Mouse (Mus musculus): Measurements from ENCODE around the gene Rnf26. TPM values are rescaled to one million over a fixed set of nuclear protein-coding genes. Genes with fewer than 3 reads are reported as not detected.

Gene Rnf26
- polyA plus RNA-seq, 1 experiment from 2014 or later, result 18.8 TPM

GRCm38 (mm10) chr9:44066785-44067225, 46.5 kb downstream of the Rnf26 start, which contains the start of gene Usp2:
Gene Usp2, plus strand, starts transcription at chr9:44067021.
- no peaks in the 10 kb centered on the region for H3K27me3 ChIP-seq (replicated peaks; ENCODE audit: control insufficient read depth, insufficient read depth, low read length)
- H3K9me3 ChIP-seq (ENCODE audit: control insufficient read depth), result no peaks in the 10 kb centered on the region
- ATAC-seq, result peak; percentile 95
- no peak within 1 kb of the TSS for H3K9ac ChIP-seq (ENCODE audit: low read depth, low read length)
- H3K36me3 ChIP-seq (ENCODE audit: control insufficient read depth, insufficient read depth), result no peaks in the 10 kb centered on the region
- peak within 1 kb of the TSS; percentile 41 for H3K4me3 ChIP-seq (ENCODE audit: low read depth, low read length)
- peak within 1 kb of the TSS; percentile 85 for H3K4me2 ChIP-seq (replicated peaks; ENCODE audit: low read depth)
- H3K4me1 ChIP-seq (replicated peaks; ENCODE audit: control insufficient read depth, insufficient read depth, low read length), result no peaks in the 10 kb centered on the region
- peak; percentile 96 for TF ChIP-seq CTCF (IDR thresholded peaks at IDR 0.05; ENCODE audit: low read depth)
- WGBS, result under 1% methylated on average over 38 of the region's 38 CpGs
- H3K27ac ChIP-seq (ENCODE audit: low read depth, low read length), result no peak within 1 kb of the TSS

DNA sequence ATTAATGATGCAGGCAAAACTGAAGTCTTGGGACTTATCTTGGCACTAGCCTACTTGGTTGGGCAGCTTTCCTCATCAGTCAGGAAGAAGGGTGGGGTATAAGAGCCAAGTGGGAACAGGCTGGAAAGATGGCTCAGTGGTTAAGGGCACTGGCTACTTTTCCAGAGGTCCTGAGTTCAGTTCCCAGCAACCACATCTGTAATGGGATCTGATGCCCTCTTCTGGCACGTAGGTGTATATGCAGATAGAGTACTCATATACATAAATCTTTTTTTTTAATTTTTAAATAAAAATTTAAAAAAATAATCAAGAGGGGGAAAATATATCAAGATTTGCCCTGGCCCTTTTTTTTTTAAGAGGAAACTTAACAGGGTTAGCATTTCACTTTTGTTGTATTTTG, 48.1 kb downstream of the Rnf26 start:
- no peak for ATAC-seq
- Histone ChIP-seq H3K4me3 (ENCODE audit: low read depth, low read length) (no peak overlapping the region), H3K27ac (ENCODE audit: low read depth, low read length) (no peak overlapping the region), H3K36me3 (ENCODE audit: control insufficient read depth, insufficient read depth) (no peaks in the 10 kb centered on the region), H3K27me3 (replicated peaks; ENCODE audit: control insufficient read depth, insufficient read depth, low read length) (no peaks in the 10 kb centered on the region), H3K4me2 (replicated peaks; ENCODE audit: low read depth) (no peak overlapping the region), H3K9me3 (ENCODE audit: control insufficient read depth) (no peaks in the 10 kb centered on the region), H3K4me1 (replicated peaks; ENCODE audit: control insufficient read depth, insufficient read depth, low read length) (no peaks in the 10 kb centered on the region), H3K9ac (ENCODE audit: low read depth, low read length) (no peak overlapping the region)
- TF ChIP-seq CTCF (IDR thresholded peaks at IDR 0.05; ENCODE audit: low read depth), result peak; percentile 35
- 27% methylated on average over 1 of the region's 1 CpGs for WGBS

- no peak overlapping the region for H3K27ac ChIP-seq (ENCODE audit: low read depth, low read length)
- no peak overlapping the region for H3K9ac ChIP-seq (ENCODE audit: low read depth, low read length)
- H3K4me3 ChIP-seq (ENCODE audit: low read depth, low read length), result no peak overlapping the region
- TF ChIP-seq CTCF (IDR thresholded peaks at IDR 0.05; ENCODE audit: low read depth), result no peak
- no peaks in the 10 kb centered on the region for H3K9me3 ChIP-seq (ENCODE audit: control insufficient read depth)
- no peaks in the 10 kb centered on the region for H3K4me1 ChIP-seq (replicated peaks; ENCODE audit: control insufficient read depth, insufficient read depth, low read length)
- 68% methylated on average over 6 of the region's 6 CpGs for WGBS
- ATAC-seq, result no peak
- H3K4me2 ChIP-seq (replicated peaks; ENCODE audit: low read depth), result no peak overlapping the region
- H3K36me3 ChIP-seq (ENCODE audit: control insufficient read depth, insufficient read depth), result no peaks in the 10 kb centered on the region
- H3K27me3 ChIP-seq (replicated peaks; ENCODE audit: control insufficient read depth, insufficient read depth, low read length), result no peaks in the 10 kb centered on the region
Observed at GRCm38 (mm10) chr9:44058606-44059005, 54.7 kb downstream of the Rnf26 start.

- WGBS, result 43% methylated on average over 1 of the region's 1 CpGs
- Histone ChIP-seq H3K4me3 (ENCODE audit: low read depth, low read length) (no peak overlapping the region), H3K9ac (ENCODE audit: low read depth, low read length) (no peak overlapping the region), H3K36me3 (ENCODE audit: control insufficient read depth, insufficient read depth) (no peaks in the 10 kb centered on the region), H3K27ac (ENCODE audit: low read depth, low read length) (no peak overlapping the region), H3K27me3 (replicated peaks; ENCODE audit: control insufficient read depth, insufficient read depth, low read length) (no peaks in the 10 kb centered on the region), H3K4me1 (replicated peaks; ENCODE audit: control insufficient read depth, insufficient read depth, low read length) (no peaks in the 10 kb centered on the region), H3K9me3 (ENCODE audit: control insufficient read depth) (no peaks in the 10 kb centered on the region), H3K4me2 (replicated peaks; ENCODE audit: low read depth) (no peak overlapping the region)
- ATAC-seq, result no peak
- no peak for TF ChIP-seq CTCF (IDR thresholded peaks at IDR 0.05; ENCODE audit: low read depth)
Observed at GRCm38 (mm10) chr9:44053936-44054335, 59.4 kb downstream of the Rnf26 start.

DNA sequence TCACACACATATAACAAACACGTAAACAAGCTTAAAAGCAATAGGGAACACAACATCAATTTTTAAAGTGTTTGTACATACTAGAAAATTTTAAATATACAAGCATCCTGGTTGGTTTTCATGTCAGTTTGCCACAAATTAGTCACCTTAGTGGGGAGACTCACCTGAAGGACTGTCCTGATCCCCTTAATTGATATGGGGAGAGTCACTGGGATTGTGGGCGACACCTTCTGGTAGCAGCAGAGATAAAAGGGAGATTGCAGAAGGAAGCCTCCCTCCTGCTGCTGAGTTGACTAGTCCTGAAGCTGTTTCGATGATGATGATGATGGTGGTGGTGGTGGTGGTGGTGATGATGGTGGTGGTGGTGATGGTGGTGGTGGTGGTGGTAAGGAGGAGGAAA, 60.5 kb downstream of the Rnf26 start:
- no peak overlapping the region for H3K9ac ChIP-seq (ENCODE audit: low read depth, low read length)
- H3K36me3 ChIP-seq (ENCODE audit: control insufficient read depth, insufficient read depth), result no peaks in the 10 kb centered on the region
- WGBS, result 54% methylated on average over 3 of the region's 3 CpGs
- no peak overlapping the region for H3K4me3 ChIP-seq (ENCODE audit: low read depth, low read length)
- no peak for ATAC-seq
- no peak overlapping the region for H3K4me2 ChIP-seq (replicated peaks; ENCODE audit: low read depth)
- H3K27ac ChIP-seq (ENCODE audit: low read depth, low read length), result no peak overlapping the region
- no peaks in the 10 kb centered on the region for H3K27me3 ChIP-seq (replicated peaks; ENCODE audit: control insufficient read depth, insufficient read depth, low read length)
- 0 out of 2 replicates have a peak, but pooled peaks have one; percentile 34 for TF ChIP-seq CTCF (IDR thresholded peaks at IDR 0.05; ENCODE audit: low read depth)
- H3K9me3 ChIP-seq (ENCODE audit: control insufficient read depth), result no peaks in the 10 kb centered on the region
- H3K4me1 ChIP-seq (replicated peaks; ENCODE audit: control insufficient read depth, insufficient read depth, low read length), result no peaks in the 10 kb centered on the region

GRCm38 (mm10) chr9:44049381-44050165, 63.7 kb downstream of the Rnf26 start:
- WGBS, result 84% methylated on average over 8 of the region's 8 CpGs

More at GRCm38 (mm10) chr9:44049381-44050165, 63.7 kb downstream of the Rnf26 start:
- peaks cover 8% of the 10 kb centered on the region for H3K27me3 ChIP-seq (replicated peaks; ENCODE audit: control insufficient read depth, insufficient read depth, low read length)
- H3K4me1 ChIP-seq (replicated peaks; ENCODE audit: control insufficient read depth, insufficient read depth, low read length), result no peaks in the 10 kb centered on the region
- H3K9me3 ChIP-seq (ENCODE audit: control insufficient read depth), result no peaks in the 10 kb centered on the region
- no peak for TF ChIP-seq CTCF (IDR thresholded peaks at IDR 0.05; ENCODE audit: low read depth)
- no peaks in the 10 kb centered on the region for H3K36me3 ChIP-seq (ENCODE audit: control insufficient read depth, insufficient read depth)
- no peak for ATAC-seq
- H3K4me3 ChIP-seq (ENCODE audit: low read depth, low read length), result no peak overlapping the region
- H3K9ac ChIP-seq (ENCODE audit: low read depth, low read length), result no peak overlapping the region
- no peak overlapping the region for H3K27ac ChIP-seq (ENCODE audit: low read depth, low read length)
- no peak overlapping the region for H3K4me2 ChIP-seq (replicated peaks; ENCODE audit: low read depth)

All from intestine, postnatal 0 days (tissue).